Mouse (Mus musculus) forebrain, embryonic 10.5 days (tissue): ENCODE measurements around the gene P2ry13. TPM values are rescaled to one million over a fixed set of nuclear protein-coding genes. Genes with fewer than 3 reads are reported as not detected.

Experiments used
- polyA plus RNA-seq: library from polyadenylated mRNA; unstranded; fragments of >200 nt; fragmentation: Nextera tagmentation; extraction: Ambion mirVana; gene quantifications from 2 replicates; pipeline ENCODE4 v1.2.1, GENCODE M21; 2016

The P2ry13 gene
- polyA plus RNA-seq, 1 experiment from 2014 or later: 0.67 TPM

Other genes with a start within 250 kb of the P2ry13 start
- gene Med12l, start 205.1 kb downstream of the P2ry13 start, polyA plus RNA-seq: 2.9 and 3.1 TPM in 2 replicates
- 1.6 TPM in 2 replicates for gene Gpr171, start 109.1 kb downstream of the P2ry13 start, polyA plus RNA-seq
- 1.9 and 2.4 TPM in 2 replicates for gene P2ry14, start 57.3 kb downstream of the P2ry13 start, polyA plus RNA-seq
- gene Gpr87, start 15.8 kb downstream of the P2ry13 start, polyA plus RNA-seq: 0.17 and 0.20 TPM in 2 replicates
- 0.62 and 0.63 TPM in 2 replicates for gene P2ry12, start 52.0 kb upstream of the P2ry13 start, polyA plus RNA-seq
- 2.3 and 2.6 TPM in 2 replicates for gene Igsf10, start 133.5 kb upstream of the P2ry13 start, polyA plus RNA-seq